Mouse (Mus musculus) stomach, embryonic 15.5 days (tissue): ENCODE measurements at regions not wholly inside any gene's neighbourhood (a gene's known extent, or its start where the extent isn't known, plus 50 kb on each side); places are given as distances from the start of the nearest gene placed in this dataset.
"Not testable (repeated sequence)": the region's sequence is repeated elsewhere in the genome, so short reads cannot be mapped to it uniquely, and the experiment has no call there.

Experiments
- ATAC-seq: fragments of 200-750 bp; cut with Nextera tagmentation; 2 replicates; pipeline ENCODE4 v1.8.0; 2017; ENCODE audit warnings: low read depth, moderate number of reproducible peaks, moderate TSS enrichment; ENCODE audit not compliant: insufficient read depth, low FRiP score
- H3K27ac ChIP-seq: fragments of 300-500 bp; sonication (generic); 2 replicates; pipeline ENCODE4 v1.5.1; 2015; ENCODE audit warnings: mild to moderate bottlenecking, inconsistent platforms
- H3K27me3 ChIP-seq: fragments of 300-500 bp; sonication (generic); replicated peaks from 2 replicates; pipeline ENCODE4 v1.6.1; 2015; ENCODE audit warnings: inconsistent platforms
- H3K36me3 ChIP-seq: fragments of 300-500 bp; sonication (generic); 2 replicates; pipeline ENCODE4 v1.6.1; 2015; ENCODE audit warnings: inconsistent platforms
- H3K4me1 ChIP-seq: fragments of 300-500 bp; sonication (generic); 2 replicates; pipeline ENCODE4 v1.6.1; 2015; ENCODE audit warnings: inconsistent platforms
- H3K4me2 ChIP-seq: fragments of 300-500 bp; sonication (generic); 2 replicates; pipeline ENCODE4 v1.6.1; 2015; ENCODE audit warnings: mild to moderate bottlenecking, inconsistent platforms
- H3K4me3 ChIP-seq: fragments of 300-500 bp; sonication (generic); replicated peaks from 2 replicates; pipeline ENCODE4 v1.5.1; 2015; ENCODE audit warnings: inconsistent platforms
- H3K9ac ChIP-seq: fragments of 300-500 bp; sonication (generic); 2 replicates; pipeline ENCODE4 v1.6.1; 2015; ENCODE audit warnings: inconsistent platforms
- H3K9me3 ChIP-seq: fragments of 300-500 bp; sonication (generic); 2 replicates; pipeline ENCODE4 v1.6.1; 2016; ENCODE audit warnings: inconsistent platforms
- WGBS: fragments of 180-500 bp; shearing (Covaris S2); methylation state at CpG from one replicate; pipeline ENCODE4 v1.1.7; 2015; 5-methylcytosine and 5-hydroxymethylcytosine counted together

GRCm38 (mm10) chr7:70280643-70281380 lies 85.7 kb downstream of the Nr2f2 start:
- WGBS = 9% methylated on average over 42 of the region's 42 CpGs
- Histone ChIP-seq H3K4me3 (peak overlapping the region; percentile 33), H3K4me2 (peak overlapping the region; percentile 55), H3K9me3 (no peaks in the 10 kb centered on the region), H3K27ac (no peak overlapping the region), H3K4me1 (peaks cover 13% of the 10 kb centered on the region; the same call in 1 of the 2 replicates), H3K9ac (no peak overlapping the region), H3K36me3 (no peaks in the 10 kb centered on the region), H3K27me3 (peaks cover 46% of the 10 kb centered on the region)
- no peak for ATAC-seq

- Histone ChIP-seq H3K9me3 (no peaks in the 10 kb centered on the region), H3K36me3 (no peaks in the 10 kb centered on the region), H3K9ac (no peak overlapping the region), H3K4me1 (peaks cover 13% of the 10 kb centered on the region; the same call in 1 of the 2 replicates), H3K4me3 (peak overlapping the region; percentile 33), H3K27ac (no peak overlapping the region), H3K27me3 (peaks cover 38% of the 10 kb centered on the region), H3K4me2 (peak overlapping the region; percentile 55)
- WGBS = 5% methylated on average over 31 of the region's 31 CpGs
- no peak for ATAC-seq
Observed at GRCm38 (mm10) chr7:70279927-70280642, 86.5 kb downstream of the Nr2f2 start.

GRCm38 (mm10) chr7:70279101-70279500 lies 87.4 kb downstream of the Nr2f2 start:
- Histone ChIP-seq H3K4me2 (no peak overlapping the region), H3K36me3 (no peaks in the 10 kb centered on the region), H3K9me3 (no peaks in the 10 kb centered on the region), H3K4me1 (peaks cover 13% of the 10 kb centered on the region; the same call in 1 of the 2 replicates), H3K4me3 (no peak overlapping the region), H3K27ac (no peak overlapping the region), H3K27me3 (peaks cover 34% of the 10 kb centered on the region), H3K9ac (no peak overlapping the region)
- ATAC-seq = no peak
- whole genome bisulfite sequencing = 29% methylated on average over 3 of the region's 3 CpGs

DNA sequence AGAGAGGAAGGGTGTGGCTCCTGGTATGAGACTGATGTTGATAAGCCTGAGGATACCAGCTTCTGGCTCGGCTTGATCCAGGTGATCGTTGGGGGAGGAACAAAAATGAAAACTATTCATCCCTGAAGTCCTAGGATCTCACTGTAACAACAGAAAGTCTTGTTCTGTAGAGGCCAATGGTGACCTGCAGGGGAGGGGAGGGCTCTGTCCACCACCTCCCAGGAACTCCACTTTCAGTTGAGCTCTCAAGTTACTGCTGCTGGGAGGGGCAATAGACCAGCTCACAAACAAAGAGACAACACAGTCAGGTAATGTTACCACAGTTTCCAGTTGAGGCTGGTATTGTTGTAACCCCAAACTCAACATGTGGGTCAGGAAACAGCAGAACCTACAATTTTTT lies 90.5 kb downstream of the Nr2f2 start:
- ATAC-seq = no peak
- 50% methylated on average over 2 of the region's 2 CpGs for WGBS
- no peak overlapping the region for H3K4me3 ChIP-seq

GRCm38 (mm10) chr7:70274312-70274711 lies 92.2 kb downstream of the Nr2f2 start:
- no peaks in the 10 kb centered on the region for H3K9me3 ChIP-seq
- ATAC-seq = no peak; the same call in 1 of the 2 replicates

More for the DNA sequence above, 90.5 kb downstream of the Nr2f2 start:
- no peaks in the 10 kb centered on the region for H3K9me3 ChIP-seq
- H3K36me3 ChIP-seq = no peaks in the 10 kb centered on the region
- H3K4me2 ChIP-seq = no peak overlapping the region
- peaks cover 13% of the 10 kb centered on the region; the same call in 1 of the 2 replicates for H3K4me1 ChIP-seq
- H3K27ac ChIP-seq = no peak overlapping the region
- H3K27me3 ChIP-seq = peaks cover 13% of the 10 kb centered on the region; the same call in 1 of the 2 replicates
- H3K9ac ChIP-seq = no peak overlapping the region

GRCm38 (mm10) chr7:70267075-70267474 lies 99.5 kb downstream of the Nr2f2 start:
- WGBS = 51% methylated on average over 4 of the region's 4 CpGs
- Histone ChIP-seq H3K4me3 (no peak overlapping the region), H3K36me3 (no peaks in the 10 kb centered on the region), H3K4me1 (no peaks in the 10 kb centered on the region), H3K27me3 (no peaks in the 10 kb centered on the region), H3K9ac (no peak overlapping the region), H3K9me3 (no peaks in the 10 kb centered on the region), H3K27ac (no peak overlapping the region), H3K4me2 (no peak overlapping the region)
- peak; percentile 63; the same call in 1 of the 2 replicates for ATAC-seq

More at GRCm38 (mm10) chr7:70274312-70274711, 92.2 kb downstream of the Nr2f2 start:
- no peak overlapping the region for H3K4me3 ChIP-seq
- no peak overlapping the region for H3K9ac ChIP-seq
- no peak overlapping the region for H3K4me2 ChIP-seq
- H3K36me3 ChIP-seq = no peaks in the 10 kb centered on the region
- H3K27ac ChIP-seq = no peak overlapping the region
- no peaks in the 10 kb centered on the region for H3K4me1 ChIP-seq
- peaks cover 10% of the 10 kb centered on the region; the same call in 1 of the 2 replicates for H3K27me3 ChIP-seq
- WGBS = 13% methylated on average over 2 of the region's 2 CpGs

GRCm38 (mm10) chr7:70256806-70257205 lies 109.7 kb downstream of the Nr2f2 start:
- 91% methylated on average over 4 of the region's 4 CpGs for WGBS
- ATAC-seq = no peak
- H3K4me2 ChIP-seq = no peak overlapping the region
- H3K4me3 ChIP-seq = no peak overlapping the region
- no peaks in the 10 kb centered on the region for H3K27me3 ChIP-seq
- no peaks in the 10 kb centered on the region for H3K4me1 ChIP-seq
- no peak overlapping the region for H3K9ac ChIP-seq
- no peaks in the 10 kb centered on the region for H3K9me3 ChIP-seq
- no peaks in the 10 kb centered on the region for H3K36me3 ChIP-seq
- H3K27ac ChIP-seq = no peak overlapping the region

- Histone ChIP-seq H3K9ac (no peak overlapping the region), H3K27me3 (no peaks in the 10 kb centered on the region), H3K4me3 (no peak overlapping the region), H3K27ac (no peak overlapping the region), H3K9me3 (no peaks in the 10 kb centered on the region), H3K36me3 (no peaks in the 10 kb centered on the region), H3K4me1 (no peaks in the 10 kb centered on the region), H3K4me2 (no peak overlapping the region)
- whole genome bisulfite sequencing = 53% methylated on average over 3 of the region's 3 CpGs
- ATAC-seq = peak; percentile 58; the same call in 1 of the 2 replicates
Observed at GRCm38 (mm10) chr7:70255072-70255471, 111.5 kb downstream of the Nr2f2 start.

DNA sequence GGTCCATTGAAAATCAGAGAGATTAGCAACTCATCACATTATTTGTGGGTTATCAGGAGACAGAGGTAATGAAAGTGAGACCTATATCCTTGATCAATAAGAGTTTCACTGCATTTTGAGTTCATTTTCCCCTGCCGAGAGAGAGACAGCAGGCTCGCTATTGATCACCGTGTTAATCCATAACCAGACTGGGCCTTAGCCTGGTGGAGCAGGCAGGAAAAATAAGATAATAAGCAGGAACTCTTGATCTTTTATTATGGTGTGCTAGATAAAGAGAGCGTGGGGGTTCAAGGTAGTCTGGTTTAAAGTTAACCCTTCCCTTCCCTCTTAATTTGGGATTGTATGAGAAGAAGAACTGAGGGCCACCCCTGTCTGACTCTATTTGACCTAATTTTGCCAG lies 113.3 kb downstream of the Nr2f2 start:
- 0 out of 2 replicates have a peak overlapping the region, but pooled peaks have one; percentile 1 for H3K4me2 ChIP-seq
- H3K9me3 ChIP-seq = no peaks in the 10 kb centered on the region
- H3K4me1 ChIP-seq = no peaks in the 10 kb centered on the region
- no peak overlapping the region for H3K9ac ChIP-seq
- ATAC-seq = no peak
- H3K4me3 ChIP-seq = no peak overlapping the region
- whole genome bisulfite sequencing = 71% methylated on average over 4 of the region's 4 CpGs
- no peaks in the 10 kb centered on the region for H3K27me3 ChIP-seq
- no peaks in the 10 kb centered on the region for H3K36me3 ChIP-seq
- no peak overlapping the region for H3K27ac ChIP-seq

DNA sequence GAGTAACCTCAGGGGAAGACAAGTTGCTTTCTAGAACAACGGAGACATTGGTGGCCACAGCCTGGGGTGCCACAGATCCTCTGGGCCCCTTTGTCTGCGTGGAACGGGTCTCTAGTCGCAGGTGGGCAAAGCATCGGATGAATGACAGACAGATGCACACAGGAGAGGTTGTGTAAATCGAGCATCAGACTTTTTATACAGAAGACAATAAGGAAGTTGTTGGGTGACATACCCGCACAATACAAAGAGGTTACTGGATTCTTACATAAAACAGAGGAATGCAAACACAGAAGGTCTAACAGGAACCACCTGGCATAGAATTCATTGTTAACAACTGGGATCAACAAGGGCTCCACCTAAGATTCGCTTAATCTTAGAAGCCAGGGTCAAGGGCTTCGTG lies 127.5 kb downstream of the Nr2f2 start:
- ATAC-seq, H3K9me3 ChIP-seq, H3K4me1 ChIP-seq, H3K27me3 ChIP-seq, H3K4me3 ChIP-seq, H3K27ac ChIP-seq, H3K9ac ChIP-seq, H3K4me2 ChIP-seq, H3K36me3 ChIP-seq: not testable (repeated sequence)
- WGBS = 77% methylated on average over 9 of the region's 9 CpGs

DNA sequence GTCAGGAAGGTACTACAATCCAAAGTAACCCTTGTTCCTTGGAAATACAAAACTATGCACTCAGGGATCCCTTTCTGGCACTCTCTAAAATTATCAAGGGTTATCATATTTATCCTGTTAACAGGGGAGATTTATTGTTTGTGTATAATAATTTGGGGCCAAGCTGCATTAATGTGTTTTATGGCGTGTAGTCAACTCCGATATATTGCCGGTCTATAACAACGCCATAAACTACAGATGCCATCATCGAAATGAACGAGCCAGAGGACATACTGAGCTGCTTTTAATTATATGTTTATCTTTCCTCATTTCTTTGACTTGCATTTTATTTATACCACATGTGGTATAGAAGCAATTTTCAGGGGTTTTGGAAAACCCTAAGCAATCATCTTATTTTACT lies 147.2 kb downstream of the Nr2f2 start:
- no peaks in the 10 kb centered on the region for H3K9me3 ChIP-seq
- H3K9ac ChIP-seq = no peak overlapping the region
- no peaks in the 10 kb centered on the region for H3K4me1 ChIP-seq
- no peak overlapping the region for H3K4me3 ChIP-seq
- H3K27ac ChIP-seq = no peak overlapping the region
- no peak overlapping the region for H3K4me2 ChIP-seq
- 75% methylated on average over 6 of the region's 6 CpGs for WGBS
- no peaks in the 10 kb centered on the region for H3K27me3 ChIP-seq
- no peak for ATAC-seq
- H3K36me3 ChIP-seq = no peaks in the 10 kb centered on the region

GRCm38 (mm10) chr7:70217137-70217536 lies 149.4 kb downstream of the Nr2f2 start:
- no peak overlapping the region for H3K4me2 ChIP-seq
- H3K4me1 ChIP-seq = no peaks in the 10 kb centered on the region
- H3K4me3 ChIP-seq = no peak overlapping the region
- WGBS = 70% methylated on average over 2 of the region's 2 CpGs
- no peaks in the 10 kb centered on the region for H3K9me3 ChIP-seq
- no peaks in the 10 kb centered on the region for H3K36me3 ChIP-seq
- H3K27ac ChIP-seq = no peak overlapping the region
- no peak for ATAC-seq
- H3K27me3 ChIP-seq = no peaks in the 10 kb centered on the region
- no peak overlapping the region for H3K9ac ChIP-seq
